Mouse (Mus musculus) 3T3-L1 (cell line): Measurements from ENCODE around the gene Gbf1.
A peak's percentile ranks its signal among the peaks of the same experiment; 100 is the strongest.
"Not testable (repeated sequence)": the region's sequence is repeated elsewhere in the genome, so short reads cannot be mapped to it uniquely, and the experiment has no call there.

Experiments
- DNase-seq: peaks from one replicate; pipeline ENCODE4 v3.0.0-alpha.2; 2015; ENCODE audit warnings: low read depth, low spot score

The Gbf1 gene

GRCm38 (mm10) chr19:46152127-46152803 is at the start of gene Gbf1:
TSS of gene Gbf1 (plus strand) at chr19:46152509.
- DNase-seq, result peak; percentile 100

- no peak for DNase-seq
Measured at GRCm38 (mm10) chr19:46103437-46104186, 48.7 kb upstream of the Gbf1 start.

- DNase-seq, result no peak
Measured at GRCm38 (mm10) chr19:46104187-46104557, 48.1 kb upstream of the Gbf1 start.

- no peak for DNase-seq
Measured at GRCm38 (mm10) chr19:46110214-46110613, 42.1 kb upstream of the Gbf1 start.

DNA sequence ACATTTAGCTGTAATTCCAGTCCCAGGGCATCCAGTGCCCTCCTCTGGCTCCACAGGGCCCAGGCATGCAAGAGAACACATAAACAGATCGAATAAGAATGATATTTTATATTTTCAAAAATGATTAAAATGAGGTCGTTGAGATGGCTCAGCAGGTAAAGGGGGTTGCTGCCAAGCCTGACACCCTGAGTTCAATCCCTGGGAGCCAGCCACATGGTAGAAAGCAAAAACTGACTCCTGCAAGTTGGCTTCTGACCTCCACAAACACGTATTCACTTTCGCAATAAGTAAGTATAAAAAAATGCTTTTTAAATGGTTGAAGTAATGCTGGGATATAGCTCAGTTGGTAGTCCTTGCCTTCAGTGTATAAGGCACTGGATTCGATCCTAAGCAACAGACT is 41.5 kb upstream of the Gbf1 start:
- DNase-seq, result no peak

- DNase-seq, result no peak
Measured at GRCm38 (mm10) chr19:46114617-46115016, 37.7 kb upstream of the Gbf1 start.

DNA sequence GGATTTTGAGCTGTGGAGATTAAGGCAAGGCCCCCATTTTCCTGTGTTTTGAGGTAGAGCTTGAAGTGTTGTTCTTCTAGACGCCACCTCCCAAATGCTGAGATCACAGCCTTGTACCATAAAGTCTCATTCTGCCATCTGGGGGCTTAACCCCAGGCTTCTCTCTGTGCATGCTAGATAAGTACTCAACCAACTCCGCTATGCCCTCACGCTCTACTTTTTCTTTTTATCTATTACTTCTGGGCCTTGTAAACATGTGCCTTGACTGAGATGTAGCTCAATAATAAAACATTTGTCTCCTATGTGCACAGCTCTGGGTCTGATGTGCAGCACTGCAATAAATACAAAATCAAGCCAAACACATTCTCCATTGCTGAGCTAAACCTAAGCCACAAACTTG is 32.9 kb upstream of the Gbf1 start:
- no peak for DNase-seq

DNA sequence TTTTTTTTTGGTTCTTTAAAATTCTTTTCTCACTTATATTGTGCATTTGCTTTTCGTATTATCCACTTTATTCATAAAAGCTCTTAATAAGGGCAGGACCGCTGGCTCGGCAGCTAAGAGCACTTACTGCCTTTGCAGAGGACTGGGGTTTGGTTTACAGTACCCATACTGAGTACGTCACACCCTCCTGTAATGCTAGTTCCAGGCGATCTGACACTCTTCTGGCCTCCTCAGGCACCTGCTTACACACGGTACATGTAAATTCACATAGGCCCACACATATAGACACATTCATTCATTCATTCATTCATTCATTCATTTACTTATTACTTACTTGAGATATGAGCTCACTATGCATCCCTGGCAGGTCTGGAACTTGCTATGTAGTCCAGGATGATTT is 31.4 kb upstream of the Gbf1 start:
- DNase-seq, result no peak

DNA sequence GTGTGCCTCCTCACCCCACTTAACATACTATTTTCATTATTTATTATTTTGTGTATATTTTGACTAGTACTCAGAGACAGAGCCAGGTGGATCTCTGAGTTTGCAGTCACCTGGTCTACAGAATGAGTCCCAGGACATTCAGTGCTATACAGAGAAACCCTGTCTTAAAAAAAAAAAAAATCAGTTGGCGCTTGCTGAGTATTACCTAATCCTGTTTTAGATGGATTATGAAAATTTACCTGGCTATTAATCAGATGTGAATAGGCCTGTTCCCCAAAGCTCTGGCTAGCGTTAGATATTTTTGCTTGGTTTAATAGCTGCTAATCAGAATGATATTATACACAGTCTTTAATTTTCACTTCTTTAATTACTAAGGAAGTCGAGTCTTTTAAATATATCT is 28.4 kb upstream of the Gbf1 start:
- no peak for DNase-seq

- no peak for DNase-seq
Measured at GRCm38 (mm10) chr19:46124651-46125050, 27.7 kb upstream of the Gbf1 start.

DNA sequence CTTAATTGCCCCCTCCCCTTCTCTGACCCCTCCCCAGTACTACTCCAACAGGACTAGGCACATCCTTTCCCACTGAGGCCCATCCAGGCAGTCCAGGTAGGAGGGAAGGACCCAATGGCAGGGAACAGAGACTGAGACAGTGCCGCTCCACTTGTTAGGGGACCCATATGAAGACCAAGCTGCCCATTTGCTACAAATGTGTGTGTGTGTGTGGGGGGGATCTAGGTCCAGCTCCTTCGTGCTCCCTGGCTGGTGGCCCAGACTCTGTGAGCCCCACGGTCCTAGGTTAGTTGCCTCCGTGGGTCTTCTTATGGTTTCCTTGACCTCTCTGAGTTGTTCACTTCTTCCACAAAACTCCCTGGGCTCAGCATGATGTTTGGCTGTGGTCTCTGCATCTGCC is 26.0 kb upstream of the Gbf1 start:
- DNase-seq, result no peak

DNA sequence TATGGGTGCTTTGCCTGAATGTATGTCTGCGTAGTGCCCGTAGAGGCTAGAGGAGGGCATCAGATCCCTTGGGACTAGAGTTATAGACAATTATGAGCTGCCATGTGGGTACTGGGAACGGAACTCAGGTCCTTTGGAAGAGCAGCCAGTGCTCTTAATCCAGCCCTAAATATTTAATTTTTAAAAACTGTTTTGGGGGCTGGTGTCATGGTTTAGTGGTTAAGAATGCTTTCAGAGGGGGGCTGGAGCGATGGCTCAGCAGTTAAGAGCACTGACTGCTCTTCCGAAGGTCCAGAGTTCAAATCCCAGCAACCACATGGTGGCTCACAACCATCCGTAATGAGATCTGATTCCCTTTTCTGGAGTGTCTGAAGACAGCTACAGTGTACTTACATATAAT is 22.6 kb upstream of the Gbf1 start:
- not testable (repeated sequence) for DNase-seq

- no peak for DNase-seq
Measured at GRCm38 (mm10) chr19:46131283-46131682, 21.0 kb upstream of the Gbf1 start.

DNA sequence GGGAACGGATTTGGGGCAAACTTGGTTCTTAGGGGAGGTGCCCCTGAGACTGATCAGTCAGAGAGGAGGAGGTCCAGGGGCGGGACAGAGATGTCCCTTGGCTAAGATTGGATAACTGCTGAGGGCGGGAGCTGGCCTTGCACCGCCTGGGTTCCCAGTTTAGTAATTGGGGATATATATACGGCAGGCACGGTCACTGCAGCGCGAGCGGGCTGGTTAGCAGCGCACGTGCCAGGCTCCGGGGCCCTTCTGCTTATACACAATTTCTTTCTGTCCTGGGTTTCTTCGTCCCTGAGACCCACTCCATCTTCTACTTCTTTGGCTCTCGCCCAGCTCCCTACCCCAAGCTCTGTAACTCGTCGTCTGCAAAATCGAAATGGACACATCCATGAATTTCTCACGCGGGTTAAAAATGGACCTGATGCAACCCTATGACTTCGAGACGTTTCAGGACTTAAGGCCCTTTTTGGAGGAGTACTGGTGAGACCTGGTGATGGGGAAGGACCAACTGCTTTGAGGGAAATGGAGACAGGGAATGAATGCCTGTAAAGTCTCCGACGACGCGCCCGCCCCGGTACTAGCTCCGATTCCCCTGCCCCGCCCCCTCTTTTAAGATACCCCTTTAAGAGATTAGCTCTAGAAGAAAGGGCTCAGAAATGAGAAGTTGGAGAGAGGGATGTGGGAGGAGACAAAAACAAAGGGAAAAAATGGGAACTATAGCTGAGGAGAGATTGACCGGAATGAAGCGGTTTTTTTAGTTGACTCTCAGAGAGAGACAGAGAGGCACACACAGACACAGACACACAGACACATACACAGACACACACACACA is 20.4 kb upstream of the Gbf1 start, which contains the start of gene Elovl3:
Gene Elovl3 (plus strand): TSS at position 204 of the 832 bp plus-strand sequence.
- DNase-seq, result no peak

- DNase-seq, result no peak
Measured at GRCm38 (mm10) chr19:46132577-46132976, 19.7 kb upstream of the Gbf1 start.

GRCm38 (mm10) chr19:46135297-46135696 is 17.0 kb upstream of the Gbf1 start:
- peak; percentile 92 for DNase-seq

DNA sequence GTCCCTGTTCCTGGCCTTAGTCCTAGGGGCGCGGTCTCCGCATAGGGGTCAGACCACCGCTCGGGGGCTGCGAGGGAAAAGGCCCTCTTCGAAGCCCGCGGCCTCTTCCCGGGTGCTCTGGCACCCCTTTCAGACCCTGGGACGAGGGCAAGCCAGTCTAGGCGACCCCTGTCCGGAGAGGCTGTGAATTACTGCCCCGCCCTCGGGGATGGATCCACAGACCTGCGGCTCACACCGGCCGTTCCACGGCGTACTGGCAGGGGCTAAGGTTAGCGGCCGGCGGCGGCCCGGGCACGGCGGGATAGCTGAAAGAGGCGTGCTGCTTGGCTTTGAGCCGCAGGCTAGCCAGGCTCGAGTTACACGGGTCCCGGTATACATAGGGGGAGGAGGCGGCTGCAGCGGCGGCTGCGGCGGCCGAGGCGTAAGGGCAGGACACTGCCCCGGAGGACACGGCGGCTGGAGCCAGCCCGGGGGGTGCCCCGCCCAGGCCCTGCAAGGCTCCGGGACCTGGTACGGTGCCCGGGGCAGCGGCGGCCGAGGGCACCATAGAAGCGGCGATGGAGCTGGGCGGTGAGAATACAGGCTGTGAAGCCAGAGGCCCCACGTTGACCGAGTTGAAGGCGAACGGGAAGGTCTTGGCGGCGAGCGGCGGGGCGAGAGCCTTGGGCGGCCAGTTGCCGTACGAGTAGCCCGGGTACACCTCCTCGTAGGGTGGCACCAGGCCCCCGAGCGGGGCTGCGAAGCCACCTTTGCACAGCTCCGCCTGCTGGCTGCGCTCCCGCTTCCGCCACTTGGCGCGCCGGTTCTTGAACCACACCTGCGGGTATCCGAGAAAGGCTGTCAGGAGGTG is 16.3 kb upstream of the Gbf1 start:
- DNase-seq, result peak; percentile 44

- peak; percentile 30 for DNase-seq
Measured at GRCm38 (mm10) chr19:46136639-46137580, 15.4 kb upstream of the Gbf1 start.

- no peak for DNase-seq
Measured at GRCm38 (mm10) chr19:46140324-46140723, 12.0 kb upstream of the Gbf1 start.

GRCm38 (mm10) chr19:46141091-46141490 is 11.2 kb upstream of the Gbf1 start:
- no peak for DNase-seq
